Mouse (Mus musculus) lung, postnatal 4 days (tissue): ENCODE measurements around the gene Ttn.

Experiments
- DNase-seq, 2 experiments: peaks; one replicate each; pipeline ENCODE4 v3.0.0; 2021

Gene Ttn

GRCm38 (mm10) chr2:76817796-76818195, 164.6 kb downstream of the Ttn start:
- no peak for DNase-seq

GRCm38 (mm10) chr2:76814048-76814817, 168.1 kb downstream of the Ttn start:
- DNase-seq: no peak

GRCm38 (mm10) chr2:76811160-76811559, 171.2 kb downstream of the Ttn start:
- DNase-seq: no peak

GRCm38 (mm10) chr2:76808334-76808733, 174.0 kb downstream of the Ttn start:
- DNase-seq: no peak

- DNase-seq: no peak
Observed at GRCm38 (mm10) chr2:76807284-76807683, 175.1 kb downstream of the Ttn start.

- no peak for DNase-seq
Observed at GRCm38 (mm10) chr2:76806861-76807260, 175.5 kb downstream of the Ttn start.

- no peak for DNase-seq
Observed at GRCm38 (mm10) chr2:76806376-76806775, 176.0 kb downstream of the Ttn start.

GRCm38 (mm10) chr2:76805191-76805892, 177.0 kb downstream of the Ttn start:
- no peak for DNase-seq

GRCm38 (mm10) chr2:76784171-76784570, 198.2 kb downstream of the Ttn start:
- no peak for DNase-seq

GRCm38 (mm10) chr2:76780792-76781191, 201.6 kb downstream of the Ttn start:
- no peak for DNase-seq

- DNase-seq: no peak
Observed at GRCm38 (mm10) chr2:76769831-76770230, 212.5 kb downstream of the Ttn start.

GRCm38 (mm10) chr2:76767231-76767630, 215.1 kb downstream of the Ttn start:
- no peak for DNase-seq

GRCm38 (mm10) chr2:76764526-76764925, 217.8 kb downstream of the Ttn start:
- DNase-seq: no peak

- no peak for DNase-seq
Observed at GRCm38 (mm10) chr2:76762154-76762553, 220.2 kb downstream of the Ttn start.

GRCm38 (mm10) chr2:76756461-76756860, 225.9 kb downstream of the Ttn start:
- no peak for DNase-seq

GRCm38 (mm10) chr2:76751993-76752392, 230.4 kb downstream of the Ttn start:
- no peak for DNase-seq

GRCm38 (mm10) chr2:76749341-76750110, 232.8 kb downstream of the Ttn start:
- DNase-seq: no peak

GRCm38 (mm10) chr2:76748696-76749095, 233.7 kb downstream of the Ttn start:
- no peak for DNase-seq

- no peak for DNase-seq
Observed at GRCm38 (mm10) chr2:76719650-76720049, 262.7 kb downstream of the Ttn start.

- DNase-seq: no peak
Observed at GRCm38 (mm10) chr2:76714984-76715383, 267.4 kb downstream of the Ttn start.

GRCm38 (mm10) chr2:76708512-76708911, 273.8 kb downstream of the Ttn start:
- DNase-seq: no peak

GRCm38 (mm10) chr2:76705655-76706054, 276.7 kb downstream of the Ttn start:
- DNase-seq: no peak

GRCm38 (mm10) chr2:76702751-76703150, 279.6 kb downstream of the Ttn start:
- DNase-seq: no peak

- no peak for DNase-seq
Observed at GRCm38 (mm10) chr2:76702188-76702587, 280.2 kb downstream of the Ttn start.
